Mouse (Mus musculus): Measurements from ENCODE around the gene Ceacam16. TPM values are rescaled to one million over a fixed set of nuclear protein-coding genes. Genes with fewer than 3 reads are reported as not detected.

Ceacam16 gene
- polyA plus RNA-seq, 1 experiment from 2014 or later, result not detected

DNA sequence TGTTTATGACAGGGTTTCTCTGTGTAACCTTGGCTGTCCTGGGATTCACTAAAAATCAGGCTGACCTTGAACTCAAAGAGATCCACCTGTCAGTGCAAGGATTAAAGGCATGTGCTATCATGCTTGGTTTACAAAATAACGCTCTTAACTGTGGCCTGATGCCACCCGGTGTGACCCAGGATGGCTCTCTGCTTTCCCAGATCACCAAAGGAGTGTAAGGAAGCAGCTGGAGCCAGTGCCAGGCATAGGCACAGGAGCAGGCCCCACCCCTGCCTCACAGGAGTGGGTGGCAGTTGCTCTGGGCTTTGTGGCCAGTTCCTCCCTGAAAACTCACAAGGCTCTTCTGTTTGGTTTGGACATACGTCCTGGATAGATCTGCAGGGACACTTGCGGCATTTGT is 20.7 kb downstream of the Ceacam16 start:
- H3K36me3 ChIP-seq, result no peaks in the 10 kb centered on the region
- 75% methylated on average over 4 of the region's 4 CpGs for WGBS
- DNase-seq (ENCODE audit: low spot score), result no peak

GRCm38 (mm10) chr7:19836843-19837242 is 24.3 kb downstream of the Ceacam16 start:
- H3K4me1 ChIP-seq, result no peaks in the 10 kb centered on the region; the same call in 1 of the 2 replicates
- DNase-seq (ENCODE audit: low spot score), result no peak
- H3K27me3 ChIP-seq (ENCODE audit: insufficient read depth, poor library complexity, severe bottlenecking), result peaks cover 3% of the 10 kb centered on the region; the same call in 1 of the 2 replicates
- WGBS, result 45% methylated on average over 3 of the region's 3 CpGs
- no peaks in the 10 kb centered on the region for H3K9me3 ChIP-seq
- no peaks in the 10 kb centered on the region for H3K36me3 ChIP-seq
- no peak overlapping the region for H3K4me3 ChIP-seq
- H3K27ac ChIP-seq, result no peak overlapping the region

More for the DNA sequence above, 20.7 kb downstream of the Ceacam16 start:
- Histone ChIP-seq H3K27me3 (ENCODE audit: insufficient read depth, poor library complexity, severe bottlenecking) (peaks cover 27% of the 10 kb centered on the region), H3K4me3 (no peak overlapping the region), H3K4me1 (0 out of 2 replicates have a peak, but pooled peaks cover 6% of the 10 kb centered on the region), H3K9me3 (no peaks in the 10 kb centered on the region), H3K27ac (no peak overlapping the region)

GRCm38 (mm10) chr7:19834055-19834454 is 27.0 kb downstream of the Ceacam16 start:
- no peak overlapping the region for H3K27ac ChIP-seq
- no peaks in the 10 kb centered on the region for H3K9me3 ChIP-seq
- H3K36me3 ChIP-seq, result no peaks in the 10 kb centered on the region
- H3K27me3 ChIP-seq (ENCODE audit: insufficient read depth, poor library complexity, severe bottlenecking), result peaks cover 9% of the 10 kb centered on the region; the same call in 1 of the 2 replicates
- no peak overlapping the region for H3K4me3 ChIP-seq
- H3K4me1 ChIP-seq, result peaks cover 7% of the 10 kb centered on the region
- no peak for DNase-seq (ENCODE audit: low spot score)
- WGBS, result 54% methylated on average over 3 of the region's 3 CpGs

DNA sequence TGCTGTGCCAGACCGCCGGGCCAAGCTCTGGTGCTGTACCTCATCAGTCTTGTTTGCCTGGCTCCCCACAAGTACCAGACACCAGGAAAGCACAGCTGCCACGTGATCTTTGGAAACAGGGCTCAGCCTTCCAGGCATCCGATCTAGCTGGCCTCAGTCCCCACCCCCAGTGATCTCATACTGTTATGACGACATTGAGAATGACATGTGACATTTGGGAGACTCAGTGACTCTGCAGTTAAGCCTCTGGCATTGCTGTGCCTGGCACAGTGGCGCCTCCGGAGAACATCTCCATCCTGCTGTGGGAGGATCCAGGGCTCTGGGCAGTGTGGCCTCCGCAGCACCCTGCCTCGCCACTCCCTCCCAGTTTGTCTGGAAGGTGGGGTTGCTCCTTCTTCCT is 29.3 kb downstream of the Ceacam16 start:
- H3K27me3 ChIP-seq (ENCODE audit: insufficient read depth, poor library complexity, severe bottlenecking), result peaks cover 12% of the 10 kb centered on the region; the same call in 1 of the 2 replicates
- H3K4me3 ChIP-seq, result no peak overlapping the region
- H3K27ac ChIP-seq, result no peak overlapping the region
- H3K9me3 ChIP-seq, result no peaks in the 10 kb centered on the region
- WGBS, result 39% methylated on average over 9 of the region's 9 CpGs
- peaks cover 8% of the 10 kb centered on the region for H3K4me1 ChIP-seq
- DNase-seq (ENCODE audit: low spot score), result no peak
- no peaks in the 10 kb centered on the region for H3K36me3 ChIP-seq

GRCm38 (mm10) chr7:19830682-19831156 is 30.4 kb downstream of the Ceacam16 start:
- H3K27me3 ChIP-seq (ENCODE audit: insufficient read depth, poor library complexity, severe bottlenecking), result peaks cover 14% of the 10 kb centered on the region; the same call in 1 of the 2 replicates
- H3K27ac ChIP-seq, result no peak overlapping the region
- 0 out of 2 replicates have a peak overlapping the region, but pooled peaks have one; percentile 18 for H3K4me3 ChIP-seq
- peaks cover 10% of the 10 kb centered on the region for H3K4me1 ChIP-seq
- H3K9me3 ChIP-seq, result no peaks in the 10 kb centered on the region
- H3K36me3 ChIP-seq, result no peaks in the 10 kb centered on the region
- no peak for DNase-seq (ENCODE audit: low spot score)
- 34% methylated on average over 13 of the region's 13 CpGs for WGBS

GRCm38 (mm10) chr7:19829694-19830093 is 31.4 kb downstream of the Ceacam16 start:
- DNase-seq (ENCODE audit: low spot score), result no peak
- H3K9me3 ChIP-seq, result no peaks in the 10 kb centered on the region
- H3K27ac ChIP-seq, result no peak overlapping the region
- H3K4me1 ChIP-seq, result peaks cover 10% of the 10 kb centered on the region
- no peak overlapping the region for H3K4me3 ChIP-seq
- WGBS, result 80% methylated on average over 3 of the region's 3 CpGs
- no peaks in the 10 kb centered on the region for H3K36me3 ChIP-seq
- H3K27me3 ChIP-seq (ENCODE audit: insufficient read depth, poor library complexity, severe bottlenecking), result peaks cover 14% of the 10 kb centered on the region; the same call in 1 of the 2 replicates

- no peaks in the 10 kb centered on the region for H3K9me3 ChIP-seq
- WGBS, result 41% methylated on average over 6 of the region's 6 CpGs
- no peaks in the 10 kb centered on the region for H3K36me3 ChIP-seq
- H3K4me1 ChIP-seq, result peaks cover 38% of the 10 kb centered on the region
- DNase-seq (ENCODE audit: low spot score), result no peak
- no peak overlapping the region for H3K27ac ChIP-seq
- H3K4me3 ChIP-seq, result no peak overlapping the region
- H3K27me3 ChIP-seq (ENCODE audit: insufficient read depth, poor library complexity, severe bottlenecking), result peaks cover 35% of the 10 kb centered on the region
These were observed 34.3 kb downstream of the Ceacam16 start for GRCm38 (mm10) chr7:19826756-19827155.

- H3K27me3 ChIP-seq (ENCODE audit: insufficient read depth, poor library complexity, severe bottlenecking), result peaks cover 52% of the 10 kb centered on the region
- H3K4me1 ChIP-seq, result peaks cover 31% of the 10 kb centered on the region
- no peaks in the 10 kb centered on the region for H3K36me3 ChIP-seq
- peak overlapping the region; percentile 36; the same call in 1 of the 2 replicates for H3K4me3 ChIP-seq
- H3K9me3 ChIP-seq, result no peaks in the 10 kb centered on the region
- 22% methylated on average over 25 of the region's 26 CpGs for WGBS
- peak; percentile 88 for DNase-seq (ENCODE audit: low spot score)
- H3K27ac ChIP-seq, result peak overlapping the region; percentile 76
These were observed 36.7 kb downstream of the Ceacam16 start for GRCm38 (mm10) chr7:19824182-19824973.

DNA sequence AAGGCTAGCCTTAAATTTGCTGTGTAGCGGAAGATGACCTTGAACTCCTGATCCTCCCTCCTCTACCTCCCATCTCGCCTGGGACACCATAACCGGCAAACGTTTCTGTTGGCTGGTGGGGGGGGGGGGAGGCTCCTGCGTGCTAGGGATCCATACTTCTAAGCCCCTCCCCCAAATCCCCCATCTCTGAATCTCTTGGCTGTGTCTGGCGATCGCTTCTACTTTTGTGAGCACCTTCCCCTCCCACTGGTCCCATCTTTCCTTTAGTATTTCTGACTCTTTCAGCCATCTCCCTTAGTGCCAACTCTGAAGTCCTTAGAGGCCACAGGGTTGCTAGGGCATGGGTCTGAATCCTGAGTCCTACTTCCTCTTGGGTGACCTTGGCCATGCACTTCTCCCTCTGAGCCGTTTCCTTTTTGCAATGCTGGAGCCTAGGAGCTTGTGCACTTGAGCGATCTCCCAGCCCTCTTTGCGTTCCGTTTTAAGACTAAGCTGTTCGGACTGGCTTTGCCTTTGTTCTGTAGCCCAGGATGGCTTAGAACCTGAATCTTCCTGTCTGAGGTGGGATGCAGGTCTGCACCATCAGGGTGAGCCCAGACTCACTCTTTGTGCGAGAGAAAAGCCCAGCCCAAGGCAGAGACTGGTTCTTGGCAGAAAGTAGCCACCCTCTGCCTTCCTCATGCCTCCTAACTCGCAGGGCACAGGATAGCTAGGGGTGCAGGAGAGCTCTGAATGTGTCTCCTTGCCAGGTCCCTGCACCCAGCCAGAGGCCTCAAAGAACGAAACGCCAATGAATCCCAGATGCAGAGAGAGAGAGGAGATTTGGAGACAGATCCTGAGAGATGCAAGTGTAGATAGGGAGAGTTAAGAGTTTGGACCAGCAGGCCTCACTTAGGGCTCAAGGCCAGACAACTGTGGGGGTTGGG is 37.6 kb downstream of the Ceacam16 start:
- peaks cover 31% of the 10 kb centered on the region for H3K4me1 ChIP-seq
- WGBS, result 20% methylated on average over 16 of the region's 16 CpGs
- no peaks in the 10 kb centered on the region for H3K36me3 ChIP-seq
- peaks cover 60% of the 10 kb centered on the region for H3K27me3 ChIP-seq (ENCODE audit: insufficient read depth, poor library complexity, severe bottlenecking)
- peak overlapping the region; percentile 36 for H3K4me3 ChIP-seq
- no peaks in the 10 kb centered on the region for H3K9me3 ChIP-seq
- no peak for DNase-seq (ENCODE audit: low spot score)
- peak overlapping the region; percentile 76 for H3K27ac ChIP-seq

- no peak for DNase-seq (ENCODE audit: low spot score)
- Histone ChIP-seq H3K9me3 (no peaks in the 10 kb centered on the region), H3K4me3 (peak within 1 kb of the TSS; percentile 64), H3K36me3 (no peaks in the 10 kb centered on the region), H3K27me3 (ENCODE audit: insufficient read depth, poor library complexity, severe bottlenecking) (peaks cover 69% of the 10 kb centered on the region), H3K4me1 (peaks cover 36% of the 10 kb centered on the region), H3K27ac (peak within 1 kb of the TSS; percentile 87)
- 1% methylated on average over 42 of the region's 42 CpGs for WGBS
These were observed 38.5 kb downstream of the Ceacam16 start, which contains the start of gene Bcl3 for GRCm38 (mm10) chr7:19822604-19823058. Gene Bcl3, minus strand, starts transcription at chr7:19822770.

DNA sequence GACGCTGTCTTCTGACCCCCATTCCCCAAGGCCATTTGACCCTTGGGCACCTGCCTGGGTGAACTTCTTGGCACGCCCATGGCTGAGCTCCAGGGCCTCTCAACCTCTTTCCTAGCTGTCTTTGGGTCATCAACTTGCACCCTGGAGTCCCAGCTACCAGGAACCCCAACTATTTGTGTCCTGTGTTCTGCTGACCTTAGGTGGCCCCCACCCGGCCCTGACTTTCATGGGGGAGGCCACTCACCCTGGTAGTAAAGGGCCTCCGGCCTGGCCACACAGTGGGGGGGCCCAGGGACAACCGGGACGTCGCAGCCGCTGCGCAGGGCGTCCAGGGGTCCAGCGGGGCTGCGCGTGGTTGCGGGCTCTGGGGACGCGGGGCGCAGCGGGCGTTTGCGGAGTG is 38.9 kb downstream of the Ceacam16 start:
- Histone ChIP-seq H3K36me3 (no peaks in the 10 kb centered on the region), H3K27me3 (ENCODE audit: insufficient read depth, poor library complexity, severe bottlenecking) (peaks cover 74% of the 10 kb centered on the region), H3K9me3 (no peaks in the 10 kb centered on the region), H3K4me3 (peak overlapping the region; percentile 64), H3K27ac (peak overlapping the region; percentile 87), H3K4me1 (peaks cover 40% of the 10 kb centered on the region)
- 7% methylated on average over 20 of the region's 20 CpGs for WGBS
- DNase-seq (ENCODE audit: low spot score), result no peak

- H3K27me3 ChIP-seq (ENCODE audit: insufficient read depth, poor library complexity, severe bottlenecking), result peaks cover 72% of the 10 kb centered on the region
- WGBS, result 50% methylated on average over 7 of the region's 7 CpGs
- no peak for DNase-seq (ENCODE audit: low spot score)
- H3K4me1 ChIP-seq, result peaks cover 43% of the 10 kb centered on the region
- no peaks in the 10 kb centered on the region for H3K36me3 ChIP-seq
- 0 out of 2 replicates have a peak overlapping the region, but pooled peaks have one; percentile 64 for H3K4me3 ChIP-seq
- no peak overlapping the region for H3K27ac ChIP-seq
- H3K9me3 ChIP-seq, result no peaks in the 10 kb centered on the region
These were observed 39.5 kb downstream of the Ceacam16 start for GRCm38 (mm10) chr7:19821633-19822032.
